Mouse (Mus musculus): ENCODE results near the gene Frmd6.
A peak's percentile ranks its signal among the peaks of the same experiment; 100 is the strongest.

The Frmd6 gene

DNA sequence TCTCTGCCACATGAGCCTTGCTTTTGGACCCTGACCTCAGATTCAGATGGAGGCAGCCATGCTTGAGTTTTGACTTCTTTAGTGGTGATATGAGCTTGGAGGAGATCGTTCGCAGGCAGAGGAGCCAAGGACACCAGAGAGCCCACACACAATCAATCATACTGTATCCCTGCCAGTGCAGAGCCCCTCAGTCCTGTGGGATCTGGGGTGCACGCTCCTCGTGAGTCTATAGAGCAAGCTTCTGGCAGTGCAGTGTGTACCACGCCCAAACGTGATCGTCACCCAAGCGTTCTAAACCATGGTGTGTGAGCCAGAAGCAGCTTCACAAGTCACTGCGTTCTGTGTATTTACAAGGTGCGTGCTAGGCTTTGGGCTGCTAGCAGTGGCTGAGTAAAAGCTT, 70.8 kb downstream of the Frmd6 start:
- no peak for DNase-seq (ENCODE audit: low read depth, low spot score)

DNA sequence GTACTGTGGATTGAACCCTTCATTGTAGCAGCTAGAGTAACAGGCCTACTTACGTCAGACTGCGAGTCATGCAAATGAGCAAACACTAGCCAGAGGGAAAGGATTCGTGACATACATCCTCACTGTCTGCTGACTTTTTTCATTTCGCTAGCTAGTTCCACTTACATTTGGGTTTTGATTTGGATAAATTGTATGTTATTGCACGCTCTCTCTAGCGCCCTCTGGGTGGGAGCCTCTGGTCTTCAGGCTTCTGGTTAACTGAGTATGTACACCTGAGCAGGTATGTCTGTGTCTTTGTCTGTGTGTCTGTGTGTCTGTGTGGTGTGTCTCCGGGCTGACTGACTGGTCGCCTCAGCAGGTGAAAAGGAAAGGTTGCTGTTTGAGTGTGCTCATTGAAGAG, 72.1 kb downstream of the Frmd6 start:
- DNase-seq (ENCODE audit: low read depth, low spot score): no peak

DNA sequence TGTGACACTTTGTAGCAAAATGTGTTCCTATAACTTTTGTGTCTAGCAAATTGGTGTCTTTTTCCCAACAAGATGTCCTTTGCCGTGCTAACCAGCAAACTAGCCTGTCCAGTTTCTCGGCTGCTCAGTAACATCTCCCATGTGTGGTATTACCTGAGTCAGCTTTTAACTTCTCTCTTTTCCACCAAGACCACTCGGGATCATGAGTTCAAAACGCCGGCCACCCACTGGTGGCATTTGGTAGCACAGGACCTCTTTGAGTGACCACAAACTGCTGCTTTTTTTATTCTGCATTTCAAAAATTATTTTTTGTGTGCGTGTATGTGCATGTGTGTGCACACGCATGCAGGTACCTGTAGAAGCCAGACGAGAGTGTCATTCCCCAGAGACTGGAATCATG, 73.1 kb downstream of the Frmd6 start:
- DNase-seq (ENCODE audit: low read depth, low spot score): no peak

DNA sequence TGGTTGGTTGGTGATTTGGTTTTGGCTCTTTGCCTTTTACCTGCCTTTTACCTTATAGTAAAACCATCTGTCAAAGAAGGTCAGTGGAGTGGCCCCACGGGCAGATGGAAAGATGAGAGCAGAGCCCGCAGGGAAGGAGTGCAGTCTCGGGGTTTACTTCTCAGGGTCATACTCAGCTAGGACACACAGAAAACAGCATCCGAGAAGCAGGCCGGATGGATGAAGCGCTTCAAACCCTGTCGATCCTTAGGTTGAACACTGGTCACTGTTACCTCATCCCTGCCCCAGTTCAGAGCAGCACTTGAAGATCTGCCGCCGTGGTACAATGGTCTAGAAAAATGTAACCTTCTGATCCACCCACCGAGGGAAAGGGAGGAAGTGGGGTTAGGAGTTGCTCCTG, 79.2 kb downstream of the Frmd6 start:
- no peak for DNase-seq (ENCODE audit: low read depth, low spot score)

DNA sequence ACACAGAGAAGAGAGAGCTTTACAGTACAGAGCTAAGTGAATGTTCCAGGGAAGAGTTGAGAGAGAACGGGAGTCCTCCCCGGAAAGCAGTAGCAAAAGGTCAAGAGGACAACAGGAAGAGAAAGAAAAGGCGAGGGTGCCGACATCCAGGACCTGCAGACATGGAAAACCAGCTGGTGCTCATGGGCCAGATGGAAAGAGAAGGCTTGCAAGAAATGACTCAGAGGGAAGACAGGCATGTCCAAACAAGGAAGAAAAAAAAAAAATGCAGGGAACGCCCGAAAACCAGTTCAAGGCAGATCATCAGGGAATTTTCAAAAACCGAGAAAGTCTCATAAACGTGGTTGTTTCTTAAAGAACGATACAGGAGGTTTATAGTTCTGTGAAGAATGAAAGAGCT, 81.6 kb downstream of the Frmd6 start:
- DNase-seq (ENCODE audit: low read depth, low spot score): no peak

DNA sequence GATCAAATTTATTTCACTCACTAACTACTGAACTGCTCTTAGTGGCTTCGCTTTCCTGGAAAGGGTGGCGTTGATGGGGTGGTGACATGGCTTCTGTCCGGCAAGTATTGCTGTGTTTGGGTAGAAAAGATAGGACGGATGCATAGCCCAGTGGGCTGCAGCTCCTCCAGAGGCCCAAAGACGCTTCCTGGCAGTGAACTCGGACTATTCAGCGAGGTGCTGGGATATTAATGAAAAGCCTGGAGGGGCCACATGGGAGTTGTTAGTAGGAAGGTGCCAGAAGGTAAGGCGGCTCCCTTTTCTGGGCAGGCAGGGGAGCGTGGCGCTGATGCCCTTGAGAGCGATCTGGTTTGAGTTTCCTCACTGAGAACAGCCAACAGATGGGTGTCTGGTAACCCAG, 82.3 kb downstream of the Frmd6 start:
- no peak for DNase-seq (ENCODE audit: low read depth, low spot score)

DNA sequence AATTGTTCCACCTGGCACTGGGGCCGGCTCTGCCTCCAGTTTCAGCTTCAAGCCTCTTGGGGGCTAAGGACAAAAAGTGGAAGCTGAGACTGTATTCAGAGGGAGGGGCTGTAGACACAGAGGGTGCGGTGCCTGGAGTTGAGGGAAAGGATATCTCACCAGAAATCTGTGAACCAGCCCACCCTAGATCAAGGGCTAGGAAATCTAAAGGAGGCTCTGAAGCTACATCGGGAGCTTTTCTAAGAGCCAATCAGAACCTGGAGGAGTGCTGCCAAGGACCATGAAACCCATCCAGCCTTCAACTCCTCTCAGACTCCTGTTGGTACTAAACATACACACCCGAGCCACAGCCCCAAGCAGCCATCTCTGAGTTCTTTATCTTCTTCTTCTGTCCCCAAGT, 82.8 kb downstream of the Frmd6 start:
- peak; percentile 35 for DNase-seq (ENCODE audit: low read depth, low spot score)

DNA sequence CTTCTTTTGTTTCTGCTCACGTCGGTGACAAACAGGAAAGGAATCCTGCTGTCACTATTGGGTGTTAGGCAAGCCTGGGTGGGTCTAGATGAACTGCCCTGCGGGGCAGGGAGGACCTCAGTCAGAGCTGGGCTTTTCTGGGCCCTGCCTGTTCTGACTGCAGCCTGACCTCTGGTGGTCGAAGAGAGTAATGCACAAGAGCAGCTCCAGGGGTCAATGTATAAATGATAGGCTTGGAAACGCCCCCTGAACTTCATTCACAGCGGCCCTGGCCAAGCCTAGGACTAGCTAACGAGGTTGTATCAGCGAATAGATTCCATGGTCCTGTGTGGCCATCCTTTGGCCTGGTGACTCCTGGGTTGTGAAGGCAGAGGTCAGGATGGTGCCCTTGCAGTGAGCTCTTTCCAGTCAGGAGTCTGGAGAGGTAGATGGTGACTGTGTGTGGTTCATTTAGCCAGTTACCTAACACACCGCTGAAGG, 85.0 kb downstream of the Frmd6 start:
- peak; percentile 88 for DNase-seq (ENCODE audit: low read depth, low spot score)

DNA sequence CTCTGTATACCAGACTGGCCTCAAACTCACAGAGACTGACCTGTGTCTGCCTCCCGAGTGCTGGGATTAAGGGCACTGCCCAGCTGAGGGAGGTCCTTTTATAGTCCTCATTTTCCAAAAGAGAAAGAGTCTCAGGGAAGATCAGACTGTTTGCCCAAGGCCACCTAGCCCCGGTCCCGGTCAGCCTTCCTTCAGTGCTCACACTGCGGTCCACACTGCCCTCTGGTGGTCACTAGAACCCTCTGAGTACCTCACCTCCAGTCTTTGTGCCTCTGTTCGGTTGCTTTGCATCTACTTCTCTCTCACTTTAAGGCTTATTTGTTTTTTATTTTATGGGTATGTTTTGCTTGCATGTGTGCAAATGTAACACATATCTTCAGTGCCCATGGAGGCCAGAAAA, 85.7 kb downstream of the Frmd6 start:
- DNase-seq (ENCODE audit: low read depth, low spot score): peak; percentile 79

DNA sequence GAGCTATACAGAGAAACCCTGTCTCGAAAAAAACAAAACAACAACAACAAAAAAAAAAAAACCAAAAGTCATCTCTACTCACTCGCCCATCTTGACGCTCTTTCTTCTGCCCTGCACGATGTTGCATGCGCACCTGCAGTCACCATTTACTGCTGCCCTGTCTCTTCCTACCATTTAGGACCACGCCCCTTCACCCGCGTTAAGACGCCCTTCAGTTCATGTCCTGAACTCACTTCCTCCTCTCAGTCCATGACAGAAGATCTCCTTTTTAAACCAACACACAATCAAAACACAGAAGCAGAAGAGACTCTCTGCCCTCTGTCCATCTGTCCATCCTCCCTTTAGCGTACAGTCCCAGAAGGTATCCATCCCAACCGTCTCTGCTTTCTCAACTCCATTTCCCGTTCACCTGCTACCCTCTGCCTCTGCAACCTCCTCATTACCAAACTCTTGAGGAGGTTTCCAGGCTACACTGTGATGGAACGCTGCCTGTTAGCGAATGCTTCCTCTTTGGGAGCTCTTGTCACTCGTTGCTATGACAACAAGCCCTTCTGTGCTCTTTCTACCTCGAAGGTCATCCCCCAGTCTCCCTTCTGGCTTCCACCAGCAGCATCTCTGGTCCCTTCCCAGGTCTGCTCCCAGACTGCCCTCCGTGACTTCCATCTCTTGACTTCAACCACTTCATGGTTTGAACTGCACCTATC, 86.5 kb downstream of the Frmd6 start:
- peak; percentile 51 for DNase-seq (ENCODE audit: low read depth, low spot score)

DNA sequence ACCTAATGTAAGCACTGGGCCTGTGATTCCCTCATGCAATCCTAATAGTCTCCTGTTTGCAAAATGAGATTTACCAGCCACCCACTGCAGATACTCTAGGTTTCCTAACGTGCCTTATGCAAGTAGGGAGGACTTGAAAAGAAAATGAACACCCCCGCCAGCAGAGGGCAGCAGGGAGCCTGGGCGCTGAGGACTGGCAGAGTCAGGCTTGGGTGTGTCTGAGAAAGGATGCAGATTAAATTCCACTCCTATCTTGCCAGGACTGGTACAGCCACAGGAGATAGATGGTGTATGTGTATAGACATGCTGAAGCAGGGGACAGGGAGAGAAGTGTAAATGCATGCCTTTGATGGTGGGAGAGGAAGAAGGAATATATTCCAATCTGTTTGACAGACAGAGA, 88.1 kb downstream of the Frmd6 start:
- DNase-seq (ENCODE audit: low read depth, low spot score): peak; percentile 83

DNA sequence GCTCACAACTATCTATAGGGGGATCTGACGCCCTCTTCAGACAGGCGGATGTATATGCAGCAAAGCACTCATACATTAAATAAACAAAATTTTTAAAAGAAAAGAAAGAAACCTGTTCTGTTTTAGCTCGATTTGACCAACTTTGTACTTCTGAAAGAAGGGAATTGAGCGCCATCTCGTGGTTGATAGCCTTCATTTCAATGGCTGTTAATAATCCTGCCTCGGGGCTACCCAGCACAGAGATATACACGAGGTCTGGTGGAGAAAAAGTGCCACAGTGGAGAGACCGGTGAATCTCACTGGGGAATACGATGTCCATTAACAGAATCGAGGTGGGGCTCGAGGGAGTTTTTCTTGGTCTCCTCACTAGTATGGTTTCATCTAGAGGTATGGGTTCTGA, 89.1 kb downstream of the Frmd6 start:
- DNase-seq (ENCODE audit: low read depth, low spot score): peak; percentile 57

DNA sequence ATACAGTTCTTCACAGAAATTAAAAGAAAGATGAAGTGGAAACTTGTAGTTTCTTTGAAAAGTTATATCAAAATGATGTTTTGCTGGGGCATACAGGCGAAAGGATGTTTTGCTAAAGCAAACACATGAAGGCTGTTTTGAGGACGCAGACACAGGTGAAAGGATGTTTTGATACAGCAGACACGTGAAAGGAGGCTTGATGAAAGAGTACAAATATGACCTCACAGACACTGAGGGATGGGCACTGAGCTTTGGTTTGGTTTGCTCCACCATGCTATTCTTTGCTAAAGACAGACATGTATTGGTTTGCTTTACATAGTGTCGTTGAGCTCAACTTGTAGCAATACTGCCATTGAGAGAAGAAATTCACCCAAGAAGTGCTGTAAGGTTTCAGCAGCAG, 104.5 kb downstream of the Frmd6 start:
- DNase-seq (ENCODE audit: low read depth, low spot score): no peak

DNA sequence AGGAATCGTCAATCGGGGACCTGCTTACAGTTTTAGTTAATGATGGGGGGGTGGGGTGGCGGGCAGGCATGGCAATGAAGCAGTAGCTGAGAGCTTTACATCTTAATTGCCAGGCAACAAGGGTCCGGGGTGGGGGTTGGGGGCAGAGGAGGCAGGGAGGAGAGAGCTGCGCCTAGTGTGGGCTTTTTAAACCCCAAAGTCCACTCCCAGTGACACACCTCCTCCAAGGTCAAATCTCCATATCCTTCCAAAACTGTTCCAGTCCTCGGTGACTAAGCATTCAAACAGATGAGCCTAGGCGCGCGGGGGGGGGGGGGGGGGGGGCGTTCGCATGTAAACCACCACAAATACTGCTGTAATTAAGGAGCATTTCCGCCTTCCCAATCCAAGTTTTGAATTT, 111.8 kb downstream of the Frmd6 start:
- DNase-seq (ENCODE audit: low read depth, low spot score): peak; percentile 79

DNA sequence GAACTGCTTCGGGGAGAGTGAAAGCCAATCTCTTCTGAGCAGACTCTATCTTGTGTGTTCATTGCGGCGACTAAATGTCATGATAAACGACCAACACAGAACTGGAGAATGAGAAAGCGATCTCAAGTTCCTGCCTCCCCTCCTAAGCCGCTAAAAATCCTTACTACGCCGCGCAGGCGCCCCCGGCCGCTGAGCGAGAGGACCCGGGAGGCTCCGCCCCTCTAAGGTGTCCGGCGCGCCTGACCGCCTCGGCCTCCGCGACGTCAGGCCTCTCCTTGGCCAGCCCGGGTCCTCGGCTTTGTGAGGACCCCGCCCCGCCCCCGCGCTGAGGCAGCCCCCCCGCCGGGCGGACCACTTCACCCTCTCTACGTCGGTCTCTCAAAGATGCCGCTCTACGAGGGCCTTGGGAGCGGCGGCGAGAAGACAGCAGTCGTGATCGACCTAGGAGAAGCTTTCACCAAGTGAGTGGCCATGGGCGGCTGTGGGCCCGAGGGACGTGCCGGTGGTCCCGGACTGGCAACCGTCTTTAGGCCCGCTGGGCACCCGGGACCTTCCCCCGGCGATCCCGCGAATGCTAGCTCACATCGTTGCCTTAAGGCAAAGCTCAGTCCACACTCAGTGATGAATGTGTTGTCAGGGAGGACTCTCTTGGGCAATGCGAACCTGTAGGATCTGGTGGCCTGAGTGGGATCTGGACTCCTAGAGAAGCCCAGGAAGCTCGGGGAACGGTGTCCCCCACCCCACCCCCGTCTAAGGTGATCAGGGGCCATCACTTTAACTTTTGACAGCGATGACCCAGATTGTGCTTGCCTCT, 112.5 kb downstream of the Frmd6 start, which contains the start of gene Actr10:
Actr10 (plus strand) TSS at position 287 of the 814 bp plus-strand sequence.
- peak; percentile 90 for DNase-seq (ENCODE audit: low read depth, low spot score)

DNA sequence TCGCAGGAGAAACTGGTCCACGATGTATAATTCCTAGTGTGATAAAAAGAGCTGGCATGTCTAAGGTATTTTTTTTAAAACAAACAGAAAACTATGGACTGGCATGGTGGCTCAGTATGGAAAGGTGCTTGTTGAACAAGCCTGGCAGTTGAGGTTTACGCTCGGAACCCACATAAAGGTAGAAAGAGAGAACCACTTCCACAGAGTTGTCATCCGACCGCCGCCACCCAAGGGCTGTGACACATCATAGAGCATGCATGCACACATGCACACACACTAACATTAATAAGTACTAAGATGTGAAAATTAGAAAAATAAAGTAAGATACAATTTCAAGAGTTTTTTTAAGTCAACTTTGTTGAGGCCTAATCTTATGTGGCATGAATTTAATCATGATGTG, 115.5 kb downstream of the Frmd6 start:
- no peak for DNase-seq (ENCODE audit: low read depth, low spot score)

DNA sequence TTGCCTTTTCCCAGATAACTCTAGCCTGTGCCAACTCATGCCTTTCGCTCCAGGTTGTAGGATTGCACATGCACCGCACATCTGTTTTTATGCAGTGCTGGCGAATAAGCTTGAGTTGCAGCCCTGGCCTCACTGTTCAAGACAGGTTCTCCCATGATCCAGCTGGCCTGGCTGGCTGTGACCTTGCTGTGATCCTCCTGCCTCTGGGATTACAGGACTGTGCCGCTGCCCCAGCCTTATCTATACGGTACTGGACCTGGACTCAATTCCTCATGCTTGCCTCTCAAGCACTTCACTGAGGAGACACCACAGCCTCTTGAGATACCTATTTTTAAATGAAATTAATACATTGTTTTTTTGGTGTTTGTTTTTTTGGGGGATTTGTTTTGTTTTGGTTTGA, 118.9 kb downstream of the Frmd6 start:
- DNase-seq (ENCODE audit: low read depth, low spot score): no peak

DNA sequence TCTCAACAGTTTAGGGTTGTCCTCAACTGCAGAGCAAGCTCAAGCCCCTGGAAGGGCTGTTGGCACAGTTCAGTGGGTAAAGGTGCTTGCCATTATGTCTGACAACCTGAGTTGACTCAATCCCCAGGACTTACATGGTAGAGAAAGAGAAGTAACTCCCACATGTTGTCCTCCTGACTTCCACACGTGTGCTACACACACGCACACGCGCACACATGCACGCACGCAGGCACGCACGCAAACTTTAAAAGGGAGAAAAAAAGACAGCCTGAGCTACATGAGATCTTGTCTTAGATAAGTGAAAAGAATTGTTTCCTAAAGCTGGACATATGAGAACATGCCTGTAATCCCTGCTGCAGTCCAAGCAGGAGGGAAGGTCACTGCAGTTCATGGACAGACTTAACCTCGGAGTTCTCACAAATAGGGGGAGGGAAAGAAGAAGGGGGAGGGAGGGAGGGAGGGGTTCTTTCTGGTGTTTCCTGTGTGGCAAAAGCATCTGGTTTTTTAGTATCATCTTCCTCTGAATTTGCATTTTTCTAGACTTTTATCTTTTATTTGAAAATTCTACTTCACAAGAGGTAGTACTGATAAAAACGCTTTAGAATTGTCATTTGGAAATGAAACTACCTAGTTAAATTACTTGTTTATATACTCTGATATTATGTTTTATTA, 121.4 kb downstream of the Frmd6 start:
- DNase-seq (ENCODE audit: low read depth, low spot score): no peak
